Mouse (Mus musculus): ENCODE results near the gene Kdm5d.

Gene Kdm5d

GRCm38 (mm10) chrY:897393-898227 is at the start of gene Kdm5d:
TSS of gene Kdm5d (plus strand) at chrY:897788.
- DNase-seq, result peak in 1 of 2 experiments; percentile 69

- DNase-seq, result no peak
Measured at GRCm38 (mm10) chrY:872404-872803, 25.2 kb upstream of the Kdm5d start.

GRCm38 (mm10) chrY:872855-873549 is 24.6 kb upstream of the Kdm5d start:
- no peak for DNase-seq
